Mouse (Mus musculus) liver, adult 2 months (tissue): Measurements from ENCODE around the gene 4931428L18Rik.

Experiments
- CTCF ChIP-seq: fragments of 200-500 bp; IDR thresholded peaks from 2 replicates; pipeline ENCODE4 v1.5.1; 2011; ENCODE audit warnings: low read depth, low read length, control low read depth
- POLR2A ChIP-seq: fragments of 200-500 bp; IDR thresholded peaks from 2 replicates; pipeline ENCODE4 v1.6.1; 2011; ENCODE audit warnings: low read length, control low read depth; ENCODE audit not compliant: insufficient read depth; ENCODE audit errors: extremely low read depth

GRCm38 (mm10) chr1:30948950-30949639 lies 273.4 kb downstream of the 4931428L18Rik start:
- no peak for TF ChIP-seq CTCF
- 0 out of 2 replicates have a peak, but pooled peaks have one; percentile 60 for TF ChIP-seq POLR2A
